Mouse (Mus musculus): Measurements from ENCODE around the gene Sh3d21. TPM values are rescaled to one million over a fixed set of nuclear protein-coding genes. Genes with fewer than 3 reads are reported as not detected.

The Sh3d21 gene
- polyA plus RNA-seq, 1 experiment from 2014 or later: 0.55 TPM

DNA sequence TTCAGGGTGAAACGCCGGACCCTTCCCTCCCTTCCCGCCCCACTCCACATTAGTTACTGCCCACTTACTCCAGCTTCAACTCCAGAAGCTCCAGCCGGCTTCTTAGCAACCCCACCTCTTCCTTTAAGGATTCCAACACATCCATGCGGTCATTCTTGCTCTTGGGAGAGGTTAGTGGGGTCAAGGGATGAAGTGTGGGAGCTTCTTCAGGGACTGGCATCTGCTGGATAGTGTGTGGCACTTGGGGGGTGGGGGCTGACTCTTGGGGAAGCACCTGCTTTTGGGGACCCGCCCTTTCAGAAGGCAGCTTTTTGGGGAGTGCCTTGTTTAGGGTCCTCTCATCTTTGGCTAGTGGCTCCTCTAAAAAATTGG, 12.4 kb downstream of the Sh3d21 start:
- no peaks in the 10 kb centered on the region for H3K9me3 ChIP-seq
- H3K4me1 ChIP-seq (replicated peaks): peaks cover 23% of the 10 kb centered on the region
- no peak overlapping the region for H3K4me2 ChIP-seq (replicated peaks)
- no peak overlapping the region for H3K4me3 ChIP-seq (replicated peaks)
- ATAC-seq: no peak
- H3K36me3 ChIP-seq: no peaks in the 10 kb centered on the region
- H3K9ac ChIP-seq (replicated peaks): no peak overlapping the region
- WGBS: 68% methylated on average over 6 of the region's 6 CpGs
- H3K27me3 ChIP-seq: peaks cover 63% of the 10 kb centered on the region
- no peak overlapping the region for H3K27ac ChIP-seq

DNA sequence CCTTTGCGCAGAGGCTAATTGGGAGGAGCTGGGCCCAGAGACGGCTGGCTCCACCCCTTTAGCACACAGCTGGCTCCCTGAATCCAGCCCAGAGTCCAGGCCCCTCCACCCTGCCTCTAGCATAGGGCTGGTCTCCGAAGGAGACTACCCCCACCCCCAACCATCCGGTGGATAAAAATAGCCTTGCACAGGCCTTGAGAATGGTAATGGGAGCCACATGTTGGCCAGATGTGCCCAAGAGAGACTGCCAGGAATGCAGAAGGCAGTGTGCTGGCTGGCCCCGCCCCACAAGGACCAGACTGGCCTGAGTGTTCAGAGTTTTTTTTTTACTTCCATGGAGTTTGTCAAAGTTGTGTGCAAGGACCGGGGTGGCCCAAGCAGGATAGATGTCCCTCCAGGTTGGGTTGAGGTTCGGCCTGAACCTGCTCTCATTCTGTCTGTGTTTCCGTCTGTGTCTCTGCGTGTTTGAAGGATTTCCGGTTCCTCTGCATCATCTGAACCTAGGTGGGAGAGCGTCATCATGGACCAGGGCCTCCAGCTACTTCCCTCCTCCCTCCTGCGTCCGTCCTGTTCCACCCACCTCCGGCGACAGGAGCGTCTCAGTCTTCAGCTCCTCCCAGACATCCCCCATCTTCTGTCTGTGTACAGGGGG, 12.9 kb downstream of the Sh3d21 start:
- no peaks in the 10 kb centered on the region for H3K9me3 ChIP-seq
- peaks cover 21% of the 10 kb centered on the region for H3K4me1 ChIP-seq (replicated peaks)
- H3K4me3 ChIP-seq (replicated peaks): no peak overlapping the region
- H3K4me2 ChIP-seq (replicated peaks): no peak overlapping the region
- H3K36me3 ChIP-seq: no peaks in the 10 kb centered on the region
- H3K27ac ChIP-seq: no peak overlapping the region
- no peak for ATAC-seq
- H3K9ac ChIP-seq (replicated peaks): no peak overlapping the region
- peaks cover 63% of the 10 kb centered on the region for H3K27me3 ChIP-seq
- WGBS: 58% methylated on average over 16 of the region's 16 CpGs

DNA sequence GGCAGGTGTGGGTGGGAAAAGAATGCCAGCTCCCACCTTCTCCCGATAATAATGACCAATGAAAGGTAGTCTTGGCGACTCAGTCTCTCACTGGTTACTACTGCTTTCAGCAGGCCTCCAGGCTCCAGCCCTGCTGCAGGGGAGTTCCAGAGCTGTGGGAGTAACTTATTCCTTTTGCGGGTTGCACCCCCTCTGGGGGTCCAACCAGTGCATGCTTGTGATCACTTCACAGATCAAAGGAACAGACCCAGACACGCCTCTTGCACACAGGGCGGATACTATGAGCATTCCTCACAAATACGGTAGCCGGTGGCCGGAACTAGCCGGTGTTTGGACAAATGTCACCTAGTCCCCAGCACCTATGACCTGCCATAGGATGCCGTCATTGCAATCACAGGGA, 13.5 kb downstream of the Sh3d21 start:
- H3K27ac ChIP-seq: no peak overlapping the region
- no peaks in the 10 kb centered on the region for H3K9me3 ChIP-seq
- no peak overlapping the region for H3K9ac ChIP-seq (replicated peaks)
- H3K4me3 ChIP-seq (replicated peaks): 0 out of 2 replicates have a peak overlapping the region, but pooled peaks have one; percentile 42
- 0 out of 2 replicates have a peak overlapping the region, but pooled peaks have one; percentile 62 for H3K4me2 ChIP-seq (replicated peaks)
- WGBS: 50% methylated on average over 10 of the region's 10 CpGs
- no peaks in the 10 kb centered on the region for H3K36me3 ChIP-seq
- no peak for ATAC-seq
- peaks cover 21% of the 10 kb centered on the region for H3K4me1 ChIP-seq (replicated peaks)
- peaks cover 63% of the 10 kb centered on the region for H3K27me3 ChIP-seq

DNA sequence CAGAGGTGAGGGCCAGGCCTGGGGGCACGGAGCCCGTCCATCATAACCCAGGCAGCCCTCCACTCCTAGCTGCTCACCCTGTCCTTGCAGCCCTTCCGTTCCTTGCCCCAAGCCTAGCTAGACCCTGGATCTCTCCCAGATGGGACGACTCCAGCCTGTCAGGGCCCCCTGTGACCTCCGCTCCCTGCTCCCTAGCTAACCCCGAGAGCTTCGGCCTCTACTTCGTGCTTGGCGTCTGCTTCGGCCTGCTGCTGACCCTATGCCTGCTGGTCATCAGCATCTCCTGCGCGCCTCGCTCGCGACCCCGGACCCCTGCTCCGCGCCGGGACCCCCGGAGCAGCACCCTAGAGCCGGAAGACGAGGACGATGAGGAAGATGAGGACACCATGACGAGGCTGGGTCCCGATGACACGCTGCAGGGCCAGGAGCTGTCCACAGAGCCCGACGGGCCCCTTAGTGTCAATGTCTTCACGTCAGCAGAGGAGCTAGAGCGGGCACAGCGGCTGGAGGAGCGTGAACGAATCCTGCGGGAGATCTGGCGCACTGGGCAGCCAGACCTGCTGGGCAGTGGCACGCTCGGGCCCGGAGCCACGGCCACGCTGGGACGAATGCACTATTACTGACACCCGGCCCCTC, 14.1 kb downstream of the Sh3d21 start:
- peak overlapping the region; percentile 62 for H3K4me2 ChIP-seq (replicated peaks)
- peak overlapping the region; percentile 59 for H3K9ac ChIP-seq (replicated peaks)
- H3K27ac ChIP-seq: no peak overlapping the region
- 20% methylated on average over 42 of the region's 42 CpGs for WGBS
- peaks cover 63% of the 10 kb centered on the region for H3K27me3 ChIP-seq
- H3K4me1 ChIP-seq (replicated peaks): peaks cover 21% of the 10 kb centered on the region
- peak overlapping the region; percentile 42 for H3K4me3 ChIP-seq (replicated peaks)
- peak; percentile 38; the same call in 1 of the 2 replicates for ATAC-seq
- H3K36me3 ChIP-seq: no peaks in the 10 kb centered on the region
- no peaks in the 10 kb centered on the region for H3K9me3 ChIP-seq

DNA sequence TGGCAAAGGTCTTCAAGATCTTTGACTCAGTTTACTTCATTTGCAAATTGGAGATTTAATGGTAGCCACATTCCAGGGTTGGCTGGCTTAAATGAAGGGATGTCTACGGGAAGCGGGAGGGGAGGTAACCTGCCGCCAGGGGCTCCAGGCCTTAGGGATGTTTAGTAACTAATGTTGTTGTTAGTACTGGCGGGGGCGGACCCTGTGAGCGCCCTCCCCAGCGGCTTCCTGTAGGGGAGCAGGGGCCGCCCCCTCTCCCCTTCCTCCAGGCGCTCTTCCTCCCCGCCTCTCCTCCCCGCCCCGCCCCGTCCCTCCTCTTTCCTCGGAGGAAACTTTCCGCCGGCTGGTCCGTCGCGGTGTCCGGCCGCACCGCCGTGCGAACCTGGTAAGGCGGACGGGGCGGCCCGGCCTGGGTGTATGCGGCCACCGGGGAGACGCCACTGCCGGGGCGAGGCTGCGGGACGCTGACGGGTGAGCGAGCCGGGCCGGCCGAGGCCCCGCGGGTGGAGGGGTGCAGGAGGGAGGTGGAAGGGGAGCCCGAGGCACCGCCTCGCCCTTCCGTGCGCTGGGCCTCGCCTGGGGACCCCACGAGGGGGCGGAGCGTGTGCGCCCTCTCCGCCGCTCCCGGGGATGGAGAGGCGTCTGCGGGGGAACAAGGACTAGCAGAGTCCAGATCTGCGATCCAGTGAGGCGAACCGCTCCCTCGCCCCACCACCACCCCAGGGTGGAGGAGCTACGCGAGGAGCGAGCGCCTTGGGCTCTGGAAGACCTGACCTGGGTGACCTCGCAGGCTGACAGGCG, 14.9 kb downstream of the Sh3d21 start:
- Histone ChIP-seq H3K9ac (replicated peaks) (peak overlapping the region; percentile 59), H3K27ac (no peak overlapping the region), H3K4me1 (replicated peaks) (peaks cover 21% of the 10 kb centered on the region), H3K4me3 (replicated peaks) (peak overlapping the region; percentile 42), H3K27me3 (peaks cover 63% of the 10 kb centered on the region), H3K9me3 (no peaks in the 10 kb centered on the region), H3K4me2 (replicated peaks) (peak overlapping the region; percentile 62), H3K36me3 (0 out of 2 replicates have a peak, but pooled peaks cover 3% of the 10 kb centered on the region)
- WGBS: under 1% methylated on average over 56 of the region's 67 CpGs
- peak; percentile 31; the same call in 1 of the 2 replicates for ATAC-seq

DNA sequence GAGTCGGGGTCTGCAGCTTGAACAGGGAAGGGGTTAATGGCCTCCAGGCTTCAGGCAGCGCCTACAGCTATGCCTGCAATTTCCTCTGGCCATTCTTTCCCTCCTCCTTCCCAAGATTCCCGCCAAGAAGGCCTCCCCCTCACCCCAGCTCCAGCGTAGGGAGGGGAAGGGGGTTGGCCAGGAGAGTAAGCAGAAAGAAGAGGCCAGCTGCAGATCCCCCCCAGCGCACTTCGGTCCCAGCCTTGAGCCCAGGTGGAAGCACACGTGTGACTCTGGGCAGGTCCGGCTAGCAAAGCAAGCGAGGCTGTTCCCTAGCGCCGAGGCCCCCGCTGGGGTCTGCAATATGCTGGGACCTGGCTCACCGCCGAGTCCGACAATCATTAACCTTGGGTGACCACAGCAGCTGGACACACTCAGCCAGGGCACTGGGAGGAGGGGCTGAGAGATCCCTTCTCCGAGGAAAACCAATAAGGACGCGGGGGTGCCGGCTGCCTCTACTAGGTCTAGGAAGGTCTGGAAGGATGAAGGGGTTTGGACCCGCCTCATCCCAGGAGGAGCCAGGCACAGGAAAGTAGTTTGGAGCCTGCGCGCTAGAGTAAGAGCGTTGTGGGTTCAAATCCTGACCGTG, 15.6 kb downstream of the Sh3d21 start, which contains the start of gene Eva1b:
Gene Eva1b, plus strand, starts transcription at position 212 of the 628 bp plus-strand sequence.
- Histone ChIP-seq H3K4me2 (replicated peaks) (peak within 1 kb of the TSS; percentile 62), H3K27me3 (peaks cover 60% of the 10 kb centered on the region), H3K4me1 (replicated peaks) (peaks cover 21% of the 10 kb centered on the region), H3K36me3 (0 out of 2 replicates have a peak, but pooled peaks cover 3% of the 10 kb centered on the region), H3K9ac (replicated peaks) (peak within 1 kb of the TSS; percentile 59), H3K4me3 (replicated peaks) (peak within 1 kb of the TSS; percentile 42), H3K27ac (0 out of 2 replicates have a peak within 1 kb of the TSS, but pooled peaks have one; percentile 5), H3K9me3 (no peaks in the 10 kb centered on the region)
- 2% methylated on average over 23 of the region's 24 CpGs for WGBS
- no peak for ATAC-seq

DNA sequence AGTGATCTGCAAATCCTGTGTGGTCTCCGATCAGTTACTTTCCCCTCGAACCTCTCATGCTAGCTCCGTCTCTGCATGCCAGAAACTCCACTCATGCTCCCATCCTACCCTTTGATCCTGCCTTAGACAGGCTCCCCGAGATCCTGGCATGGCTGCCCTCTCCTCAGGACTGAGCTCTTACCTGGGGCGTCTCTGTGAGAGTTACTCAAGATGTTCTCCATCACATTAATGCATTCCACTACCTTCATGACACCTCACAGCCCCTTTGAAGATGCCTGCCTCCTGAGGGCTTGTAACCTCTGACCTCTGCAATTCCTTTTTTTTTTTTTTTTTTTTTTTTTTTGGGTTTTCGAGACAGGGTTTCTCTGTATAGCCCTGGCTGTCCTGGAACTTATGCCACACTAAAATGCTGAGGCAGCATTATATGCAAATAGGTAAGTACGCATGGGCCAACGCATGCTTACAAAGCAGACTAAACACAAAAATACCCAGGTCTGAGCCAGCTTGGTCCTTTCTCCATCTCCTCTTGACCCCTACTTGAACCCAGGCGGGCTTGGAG, 16.2 kb downstream of the Sh3d21 start:
- Histone ChIP-seq H3K9ac (replicated peaks) (no peak overlapping the region), H3K4me3 (replicated peaks) (no peak overlapping the region), H3K27ac (0 out of 2 replicates have a peak overlapping the region, but pooled peaks have one; percentile 5), H3K4me1 (replicated peaks) (peaks cover 21% of the 10 kb centered on the region), H3K4me2 (replicated peaks) (no peak overlapping the region), H3K27me3 (peaks cover 56% of the 10 kb centered on the region), H3K9me3 (no peaks in the 10 kb centered on the region), H3K36me3 (0 out of 2 replicates have a peak, but pooled peaks cover 3% of the 10 kb centered on the region)
- 60% methylated on average over 9 of the region's 9 CpGs for WGBS
- ATAC-seq: no peak

DNA sequence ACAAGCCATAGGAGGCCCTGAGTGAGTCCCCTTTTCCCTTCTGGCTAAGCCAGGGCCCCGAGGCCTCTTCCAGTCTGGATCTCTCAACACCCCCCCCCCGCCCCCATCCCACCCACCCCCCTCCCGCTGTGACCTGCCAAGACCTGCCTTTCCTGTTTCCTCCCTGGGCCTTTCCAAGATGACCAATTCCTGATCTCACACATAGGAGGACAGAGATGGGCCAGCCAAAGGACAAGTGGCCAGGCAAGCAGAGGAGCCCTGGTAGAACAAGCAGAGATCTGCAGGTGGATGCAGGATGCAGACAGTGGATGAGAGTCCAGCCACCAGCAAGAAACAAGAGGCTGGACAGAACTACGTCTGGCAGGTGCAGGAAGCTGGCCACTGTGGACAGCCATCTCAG, 17.9 kb downstream of the Sh3d21 start:
- Histone ChIP-seq H3K36me3 (0 out of 2 replicates have a peak, but pooled peaks cover 3% of the 10 kb centered on the region), H3K4me2 (replicated peaks) (no peak overlapping the region), H3K27me3 (peaks cover 39% of the 10 kb centered on the region), H3K4me3 (replicated peaks) (no peak overlapping the region), H3K9me3 (no peaks in the 10 kb centered on the region), H3K27ac (no peak overlapping the region), H3K4me1 (replicated peaks) (peaks cover 21% of the 10 kb centered on the region), H3K9ac (replicated peaks) (no peak overlapping the region)
- 60% methylated on average over 4 of the region's 4 CpGs for WGBS
- no peak for ATAC-seq

DNA sequence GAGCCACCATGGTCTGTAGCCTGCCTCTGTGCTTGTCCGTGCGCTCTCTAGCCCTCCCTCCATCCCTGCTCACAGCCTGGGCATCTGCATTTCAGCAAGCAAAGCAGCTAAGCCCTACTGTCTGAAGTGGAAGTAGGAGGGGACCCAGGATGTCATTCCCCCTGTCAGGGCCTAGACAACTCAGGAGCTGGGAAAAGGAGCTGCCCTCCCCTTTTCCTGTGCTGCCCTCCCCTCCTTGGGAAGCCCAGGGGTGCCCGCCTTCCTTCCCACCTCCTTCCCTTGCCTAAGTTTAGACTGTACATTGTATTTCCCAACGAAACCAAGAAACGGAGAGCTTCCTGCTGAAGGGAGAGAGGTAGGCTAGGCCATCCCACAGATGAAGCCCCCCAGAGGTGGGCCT, 22.3 kb downstream of the Sh3d21 start:
- H3K4me1 ChIP-seq (replicated peaks): no peaks in the 10 kb centered on the region
- no peak overlapping the region for H3K4me2 ChIP-seq (replicated peaks)
- WGBS: 80% methylated on average over 5 of the region's 5 CpGs
- H3K4me3 ChIP-seq (replicated peaks): no peak overlapping the region
- no peak overlapping the region for H3K27ac ChIP-seq
- H3K9me3 ChIP-seq: no peaks in the 10 kb centered on the region
- ATAC-seq: no peak
- no peak overlapping the region for H3K9ac ChIP-seq (replicated peaks)
- H3K27me3 ChIP-seq: no peaks in the 10 kb centered on the region
- peaks cover 44% of the 10 kb centered on the region for H3K36me3 ChIP-seq

DNA sequence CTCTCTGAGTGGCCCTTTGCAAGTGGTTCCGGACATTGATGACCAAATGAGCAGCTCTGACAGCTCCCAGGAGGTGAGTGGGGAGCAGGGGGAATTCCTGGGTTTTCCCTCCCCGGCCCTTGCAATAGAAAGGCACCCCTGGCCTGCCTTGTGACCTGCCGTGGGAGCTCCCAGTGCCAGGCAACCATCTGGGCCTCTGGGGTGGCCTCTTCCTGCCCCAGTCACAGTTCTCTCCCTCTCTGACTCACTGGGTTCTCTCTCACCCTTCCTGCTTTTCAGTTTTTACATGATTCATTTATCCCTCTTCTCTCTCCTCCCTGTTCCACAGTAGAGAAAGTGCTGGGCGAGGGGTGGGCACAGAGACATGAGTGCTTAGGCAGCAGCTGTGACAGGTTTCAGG, 25.5 kb downstream of the Sh3d21 start:
- no peak overlapping the region for H3K27ac ChIP-seq
- no peak overlapping the region for H3K4me2 ChIP-seq (replicated peaks)
- no peaks in the 10 kb centered on the region for H3K27me3 ChIP-seq
- H3K4me3 ChIP-seq (replicated peaks): no peak overlapping the region
- H3K9me3 ChIP-seq: no peaks in the 10 kb centered on the region
- H3K36me3 ChIP-seq: peaks cover 72% of the 10 kb centered on the region
- no peak overlapping the region for H3K9ac ChIP-seq (replicated peaks)
- ATAC-seq: no peak
- 83% methylated on average over 4 of the region's 4 CpGs for WGBS
- H3K4me1 ChIP-seq (replicated peaks): no peaks in the 10 kb centered on the region

DNA sequence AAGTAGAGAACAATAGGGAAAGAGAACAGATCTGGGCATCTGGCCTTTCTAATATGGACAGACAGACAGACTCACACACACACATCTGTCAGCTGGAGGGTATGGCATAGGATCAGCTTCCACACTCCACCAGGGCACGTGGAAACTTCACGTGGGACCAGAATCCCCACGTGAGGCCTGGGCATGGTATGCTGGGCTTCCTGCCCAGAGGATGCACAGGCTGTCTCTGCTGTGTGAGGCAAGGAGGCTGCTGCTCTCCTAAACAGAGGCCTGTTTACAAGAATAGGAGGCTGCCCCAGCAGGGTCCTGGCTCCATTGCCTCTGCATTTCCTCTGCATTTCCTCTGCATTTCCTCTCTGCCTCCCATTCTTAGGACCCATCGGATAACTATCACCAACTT, 28.7 kb downstream of the Sh3d21 start:
- 92% methylated on average over 4 of the region's 4 CpGs for WGBS
- Histone ChIP-seq H3K36me3 (peaks cover 84% of the 10 kb centered on the region), H3K27me3 (no peaks in the 10 kb centered on the region), H3K4me1 (replicated peaks) (peaks cover 14% of the 10 kb centered on the region), H3K4me3 (replicated peaks) (no peak overlapping the region), H3K4me2 (replicated peaks) (no peak overlapping the region), H3K9me3 (no peaks in the 10 kb centered on the region), H3K27ac (no peak overlapping the region), H3K9ac (replicated peaks) (no peak overlapping the region)
- no peak for ATAC-seq
